Mouse (Mus musculus): ENCODE data around the gene Tbc1d2.

- TF ChIP-seq CTCF (IDR thresholded peaks at IDR 0.05; ENCODE audit: extremely low read depth, insufficient read length, insufficient replicate concordance, low read depth, low read length): no peak
- TF ChIP-seq POLR2A (IDR thresholded peaks at IDR 0.05; ENCODE audit: low read depth, low read length): no peak
Observed at GRCm38 (mm10) chr4:46586473-46586872, 63.5 kb downstream of the Tbc1d2 start.
